Mouse (Mus musculus) cerebellum, adult 18-20 months (tissue): ENCODE data around the gene Galr2.
"Not testable (repeated sequence)": the region's sequence is repeated elsewhere in the genome, so short reads cannot be mapped to it uniquely, and the experiment has no call there.

ENCODE experiments used
- DNase-seq, 2 experiments: peaks; one replicate each; pipeline ENCODE4 v3.0.0; 2021

Gene Galr2

DNA sequence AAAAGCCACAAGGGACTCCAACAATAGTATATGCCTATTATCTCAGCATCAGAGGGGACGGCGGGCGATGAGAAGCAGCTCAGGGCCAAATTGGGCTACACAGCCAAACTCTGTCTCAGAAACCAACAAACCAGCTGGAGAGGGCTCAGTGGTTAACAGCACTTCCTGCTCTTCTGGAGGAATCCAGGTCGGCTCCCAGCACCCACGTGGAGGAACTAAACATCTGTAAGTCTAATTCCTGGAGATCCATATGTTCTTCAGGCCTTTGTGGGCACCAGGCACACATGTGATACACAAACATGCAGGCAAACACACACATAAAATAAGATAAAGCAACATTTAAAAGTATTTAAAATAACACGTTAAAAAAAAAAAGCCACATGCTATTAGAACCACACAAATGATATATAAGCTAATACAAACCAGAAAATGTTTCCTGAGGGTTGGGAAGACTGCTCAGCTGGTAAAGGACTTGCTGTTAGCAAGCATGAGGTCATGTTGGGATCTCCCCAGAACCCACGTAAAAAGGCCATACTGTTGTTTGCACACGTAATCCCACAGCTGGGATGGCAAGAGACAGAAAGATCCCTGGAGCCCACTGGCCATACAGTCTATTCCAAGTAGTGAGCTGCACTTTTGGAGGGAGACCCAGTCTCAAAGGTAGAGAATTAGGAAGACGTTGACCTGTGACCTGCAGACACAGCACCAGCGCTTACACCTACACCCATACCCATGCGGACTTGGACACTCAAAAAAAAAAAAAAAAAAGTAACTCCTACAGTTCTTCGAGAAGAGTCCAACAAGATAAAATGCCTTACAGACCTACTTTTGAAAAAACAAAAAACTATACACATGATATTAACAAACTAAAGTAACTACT, 7.9 kb upstream of the Galr2 start:
- no peak for DNase-seq

DNA sequence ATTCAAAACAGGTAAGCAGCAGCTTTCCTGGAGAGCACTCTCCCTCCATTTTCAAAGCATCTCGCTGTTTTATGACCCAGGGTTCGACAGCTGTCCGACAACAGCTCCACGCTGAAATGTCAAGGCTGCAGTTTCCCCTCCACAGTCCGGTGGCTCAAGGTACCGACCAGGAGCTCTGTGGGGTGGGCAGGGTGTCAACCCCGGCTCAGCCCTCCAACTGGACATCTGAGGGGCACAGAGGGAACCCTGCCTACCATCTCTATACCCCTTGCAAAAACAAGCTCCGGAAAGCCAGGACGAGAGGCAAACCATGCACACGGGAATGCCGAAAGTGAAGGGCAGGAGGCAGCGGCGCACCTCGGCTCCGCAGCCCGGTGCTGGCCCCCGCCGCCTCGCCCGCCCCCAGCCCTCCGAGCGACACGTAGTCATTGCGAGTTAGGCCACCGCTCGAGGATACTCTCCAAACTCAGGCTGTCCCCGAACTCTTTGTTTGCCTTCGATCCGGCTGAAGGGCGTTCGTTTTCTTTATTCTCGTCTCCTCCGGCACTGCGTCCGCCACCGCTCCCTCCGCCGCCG, 7.2 kb upstream of the Galr2 start:
- DNase-seq = no peak

DNA sequence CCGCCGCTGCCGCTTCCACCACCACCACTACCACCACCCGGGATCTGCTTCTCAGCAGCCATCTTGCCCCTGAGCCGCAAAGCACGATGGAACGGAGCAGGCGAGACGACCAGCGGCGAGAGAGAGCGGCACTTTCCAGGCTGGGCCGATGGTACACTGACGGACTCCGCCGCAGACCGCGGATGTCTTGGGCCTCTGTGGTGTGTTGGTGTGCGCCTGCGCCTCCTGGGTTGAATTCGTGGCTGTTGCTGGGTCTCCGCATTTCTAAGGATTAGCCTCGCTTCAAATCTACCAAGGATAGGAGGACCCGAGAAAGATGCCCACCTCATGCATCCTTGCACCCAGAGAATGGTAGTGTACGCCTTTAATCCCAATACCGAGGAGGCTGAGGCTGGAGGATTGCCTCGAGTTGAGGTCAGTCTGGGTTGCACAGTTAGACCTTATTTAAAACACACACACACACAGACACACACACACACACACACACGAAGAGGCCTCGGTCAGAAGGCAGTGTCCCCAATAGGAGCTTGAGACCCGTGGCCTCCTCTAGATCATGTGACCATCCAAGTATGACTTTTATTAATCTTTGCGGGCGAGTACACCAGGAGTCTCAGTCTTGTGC, 6.6 kb upstream of the Galr2 start, which contains the start of gene Srp68:
TSS of gene Srp68 (minus strand) at position 173 of the 622 bp plus-strand sequence.
- peak; percentile 96 to 97 for DNase-seq

DNA sequence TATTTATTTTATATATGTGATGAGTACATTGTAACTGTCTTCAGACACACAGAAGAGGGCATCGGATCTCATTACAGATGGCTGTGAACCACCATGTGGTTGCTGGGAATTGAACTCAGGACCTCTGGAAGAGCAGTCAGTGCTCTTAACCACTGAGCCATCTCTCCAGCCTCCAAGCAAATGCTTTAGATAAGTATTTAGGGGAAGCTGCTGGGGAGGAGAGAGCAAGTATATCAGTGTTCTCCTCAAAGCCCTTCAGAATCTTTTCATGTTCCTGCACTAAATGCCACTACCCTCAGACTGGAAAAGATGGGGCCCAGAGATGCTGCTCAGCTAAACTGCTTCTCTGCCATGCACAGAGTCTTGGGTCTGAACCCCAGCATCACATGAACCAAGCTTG, 3.6 kb upstream of the Galr2 start:
- DNase-seq = not testable (repeated sequence)

DNA sequence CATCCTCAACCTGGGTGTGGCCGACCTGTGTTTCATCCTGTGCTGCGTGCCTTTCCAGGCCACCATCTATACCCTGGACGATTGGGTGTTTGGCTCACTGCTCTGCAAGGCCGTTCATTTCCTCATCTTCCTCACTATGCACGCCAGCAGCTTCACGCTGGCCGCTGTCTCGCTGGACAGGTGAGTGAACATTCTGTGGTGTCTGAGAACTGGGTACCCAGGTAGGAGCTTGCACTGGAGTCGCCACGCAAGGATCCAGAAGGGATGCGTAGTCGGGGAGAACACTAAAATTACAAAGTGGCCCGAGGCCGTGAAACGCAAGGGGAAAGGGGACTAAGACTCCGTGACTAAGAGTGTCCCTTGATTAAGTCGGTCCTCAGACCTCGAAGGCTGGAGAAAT, 932 bp downstream of the Galr2 start:
- no peak for DNase-seq

DNA sequence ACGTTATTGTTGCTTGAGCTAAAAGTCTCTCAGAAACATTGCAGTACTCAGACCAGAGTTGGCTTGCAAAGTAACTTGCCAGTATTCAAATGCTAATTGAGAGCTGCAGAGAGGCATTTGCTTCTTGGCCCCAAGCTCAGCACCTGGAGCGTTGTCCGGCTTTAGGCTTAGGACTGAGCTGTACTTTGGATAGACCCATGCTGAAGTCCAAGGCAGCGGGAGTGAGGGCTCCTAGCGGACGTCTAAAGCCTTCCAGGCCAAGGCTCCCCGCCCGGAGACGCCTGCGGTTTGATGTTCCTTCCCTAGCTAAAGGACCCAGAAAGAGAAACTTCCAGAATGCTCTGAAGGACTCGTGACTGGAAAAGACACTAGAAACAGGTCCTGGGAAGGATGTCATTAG, 1.4 kb downstream of the Galr2 start:
- DNase-seq = no peak

DNA sequence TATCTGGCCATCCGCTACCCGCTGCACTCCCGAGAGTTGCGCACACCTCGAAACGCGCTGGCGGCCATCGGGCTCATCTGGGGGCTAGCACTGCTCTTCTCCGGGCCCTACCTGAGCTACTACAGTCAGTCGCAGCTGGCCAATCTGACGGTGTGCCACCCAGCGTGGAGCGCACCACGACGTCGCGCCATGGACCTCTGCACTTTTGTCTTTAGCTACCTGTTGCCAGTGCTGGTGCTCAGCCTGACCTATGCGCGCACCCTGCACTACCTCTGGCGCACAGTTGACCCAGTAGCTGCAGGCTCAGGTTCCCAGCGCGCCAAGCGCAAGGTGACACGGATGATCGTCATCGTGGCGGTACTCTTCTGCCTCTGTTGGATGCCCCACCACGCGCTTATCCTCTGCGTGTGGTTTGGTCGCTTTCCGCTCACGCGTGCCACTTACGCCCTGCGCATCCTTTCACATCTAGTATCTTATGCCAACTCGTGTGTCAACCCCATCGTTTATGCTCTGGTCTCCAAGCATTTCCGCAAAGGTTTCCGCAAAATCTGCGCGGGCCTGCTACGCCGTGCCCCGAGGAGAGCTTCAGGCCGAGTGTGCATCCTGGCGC, 2.3 kb downstream of the Galr2 start:
- DNase-seq = no peak

DNA sequence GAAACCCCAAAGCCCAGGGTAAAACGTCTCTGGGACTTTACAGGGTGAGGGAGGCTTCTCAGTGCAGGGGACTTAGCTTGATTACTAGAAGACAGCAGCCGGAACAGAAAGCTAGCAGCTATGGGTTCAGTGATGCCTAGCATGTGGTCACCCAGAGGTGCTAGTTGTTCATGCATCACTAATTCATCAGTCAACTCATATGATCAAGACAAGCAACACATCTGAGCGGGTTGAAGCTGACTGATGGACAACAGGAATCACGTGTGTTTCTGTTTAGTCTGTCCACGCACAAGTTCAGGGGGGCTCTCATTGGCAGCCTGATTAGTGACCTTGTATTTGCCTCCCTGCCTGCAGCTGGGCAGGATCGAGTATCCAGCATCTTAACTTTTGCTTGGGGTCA, 3.2 kb downstream of the Galr2 start:
- DNase-seq = no peak

DNA sequence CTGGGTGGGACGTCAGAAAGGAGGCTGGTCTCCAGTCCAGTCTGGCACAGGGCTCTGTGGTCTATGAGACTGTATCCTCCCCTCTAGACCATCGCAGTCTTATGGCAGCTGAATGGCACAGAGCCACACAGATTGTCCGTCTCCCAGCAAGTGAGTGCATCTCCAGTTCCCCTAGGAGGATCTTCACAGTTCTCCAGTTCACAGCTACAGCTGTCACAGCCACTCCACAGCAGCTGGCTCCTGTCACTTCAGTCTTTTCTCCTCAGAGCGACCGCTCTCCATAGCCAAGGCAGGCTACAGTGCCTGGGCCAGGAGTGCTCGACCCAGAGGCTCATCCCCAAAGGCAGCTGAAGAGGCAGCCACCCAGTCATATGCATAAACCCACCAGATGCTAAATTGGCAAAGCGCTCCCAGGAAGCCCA, 5.0 kb downstream of the Galr2 start:
- no peak for DNase-seq

DNA sequence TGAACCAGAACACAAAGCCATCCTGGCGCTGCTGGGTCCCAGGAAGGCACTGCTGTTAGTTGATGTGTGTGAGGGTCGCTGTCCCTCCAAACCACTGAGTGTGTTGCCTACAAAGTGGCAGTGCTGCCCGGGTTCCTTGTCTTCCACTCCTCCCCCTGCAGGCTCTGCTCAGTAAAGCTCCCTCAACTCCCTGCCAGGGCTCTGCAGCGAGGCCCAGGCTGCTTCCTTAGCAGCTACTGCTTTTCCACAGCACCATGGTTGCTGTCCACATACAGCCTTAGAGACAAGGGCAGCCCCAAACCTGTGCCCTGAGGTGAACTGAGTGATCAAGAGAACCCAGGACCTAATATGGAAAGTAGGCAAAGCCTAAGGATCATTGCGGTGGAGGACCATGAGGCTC, 6.6 kb downstream of the Galr2 start:
- DNase-seq = no peak

DNA sequence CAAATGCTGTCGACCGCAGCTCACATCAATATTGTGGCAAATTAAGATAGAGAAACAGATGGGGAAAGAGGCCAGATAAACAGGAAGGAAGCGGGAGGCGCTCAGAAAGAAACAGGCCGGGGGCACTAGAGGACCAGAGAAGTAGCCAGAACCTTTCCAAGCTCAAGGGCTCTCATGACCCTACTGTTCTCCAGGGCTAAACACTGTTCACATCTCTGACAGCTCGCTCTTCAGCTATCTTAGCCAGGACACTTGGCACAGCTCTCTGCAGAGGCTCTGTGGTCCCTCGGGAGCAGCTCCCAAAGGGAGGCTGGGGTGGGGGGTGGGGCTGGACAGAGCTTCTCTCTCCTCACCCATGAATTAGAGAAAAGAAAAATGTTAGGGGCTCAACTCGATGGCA, 9.8 kb downstream of the Galr2 start:
- DNase-seq = no peak

DNA sequence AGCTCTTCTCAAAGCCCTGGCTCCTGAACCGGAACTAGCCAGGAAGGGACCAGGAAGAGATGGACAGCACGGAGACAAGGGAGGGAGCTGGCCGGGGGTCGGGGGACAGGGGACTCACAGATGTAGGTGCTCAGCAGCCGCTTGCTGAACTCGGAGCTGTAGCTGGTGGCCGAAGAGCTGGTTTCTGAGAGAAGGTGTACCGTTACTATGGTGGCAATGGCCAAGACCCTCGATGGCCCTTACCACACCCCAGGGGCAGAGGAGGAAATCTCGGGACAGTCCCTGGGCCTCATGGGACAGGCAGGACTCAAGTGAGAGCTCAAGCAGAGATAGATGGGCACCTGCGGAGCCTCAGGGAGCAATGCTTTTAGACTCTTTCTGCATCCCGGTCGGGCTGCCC, 11.7 kb downstream of the Galr2 start:
- no peak for DNase-seq

DNA sequence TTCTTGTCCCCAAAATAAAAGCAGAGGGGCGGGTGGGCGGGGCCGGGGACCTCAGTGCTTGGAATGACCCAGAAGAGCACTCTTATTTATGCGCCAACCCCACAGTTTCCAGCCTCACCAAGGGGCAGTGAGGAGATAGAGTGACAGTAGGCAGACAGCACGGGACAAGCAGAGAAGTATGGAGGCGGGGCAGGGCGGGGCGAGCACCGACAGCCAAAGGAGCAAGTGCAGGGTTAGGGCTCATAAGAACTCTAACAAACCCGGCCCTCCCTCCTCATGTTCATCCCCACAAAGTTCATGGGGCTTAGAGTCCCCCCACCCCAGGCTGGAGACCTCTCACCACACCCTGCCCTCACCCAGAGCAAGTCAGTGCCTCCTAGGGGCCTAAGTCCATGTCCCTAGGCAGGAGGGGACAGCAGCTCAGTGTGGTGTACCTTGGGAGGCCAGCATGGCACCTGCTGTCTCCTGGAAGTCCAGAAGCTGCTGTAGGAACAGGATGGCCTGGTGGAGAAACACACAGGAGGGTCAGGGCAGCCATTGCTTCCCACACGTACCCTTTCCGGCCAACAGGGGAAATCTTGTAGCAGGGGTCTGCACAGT, 12.9 kb downstream of the Galr2 start:
- no peak for DNase-seq

DNA sequence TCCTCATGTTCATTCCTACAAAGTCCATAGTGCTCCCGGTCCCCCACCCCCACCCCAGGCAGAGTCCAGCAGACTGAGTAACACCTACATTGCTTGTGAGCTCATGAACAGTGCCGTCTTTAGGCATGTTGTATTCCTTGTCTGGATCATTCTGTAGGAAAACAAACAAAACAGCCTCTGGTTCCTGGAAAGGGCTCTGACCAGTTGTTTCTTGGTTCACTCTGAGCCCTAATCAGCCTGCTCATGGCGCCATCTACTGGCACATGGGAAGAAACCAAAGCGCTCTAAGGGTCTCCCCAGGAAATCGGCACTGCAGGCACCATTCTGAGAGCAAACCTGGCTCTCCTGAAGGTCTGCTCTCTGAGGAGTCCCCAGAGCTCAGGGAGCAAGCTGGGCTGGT, 13.6 kb downstream of the Galr2 start:
- peak; percentile 50 to 69 for DNase-seq

DNA sequence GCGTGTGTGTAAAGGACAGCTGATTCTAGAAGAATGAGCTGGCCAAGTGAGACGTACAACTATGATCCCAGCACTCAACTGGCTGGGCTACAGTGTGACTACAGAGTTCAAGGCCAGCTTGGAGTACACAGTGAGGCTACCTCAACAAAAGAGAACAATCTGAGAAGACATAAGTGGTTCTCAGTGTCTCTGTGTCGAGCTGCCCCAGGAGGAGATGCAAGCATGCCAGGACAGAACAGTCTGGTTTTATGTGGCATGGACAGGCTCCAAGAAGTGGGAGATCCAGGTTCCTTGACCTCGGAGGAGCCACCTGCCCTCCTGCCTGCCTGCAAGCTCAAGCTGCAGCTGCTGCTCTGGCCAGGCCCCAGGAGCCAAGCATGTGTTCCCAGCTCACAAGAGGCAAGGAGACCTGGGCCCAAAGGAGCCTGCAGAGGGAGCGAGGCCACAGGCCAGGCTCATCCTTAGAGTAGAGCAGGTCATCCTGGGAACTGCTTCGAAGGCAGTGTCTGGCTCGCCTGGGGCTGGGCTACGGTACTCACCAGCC, 15.5 kb downstream of the Galr2 start:
- DNase-seq = no peak

DNA sequence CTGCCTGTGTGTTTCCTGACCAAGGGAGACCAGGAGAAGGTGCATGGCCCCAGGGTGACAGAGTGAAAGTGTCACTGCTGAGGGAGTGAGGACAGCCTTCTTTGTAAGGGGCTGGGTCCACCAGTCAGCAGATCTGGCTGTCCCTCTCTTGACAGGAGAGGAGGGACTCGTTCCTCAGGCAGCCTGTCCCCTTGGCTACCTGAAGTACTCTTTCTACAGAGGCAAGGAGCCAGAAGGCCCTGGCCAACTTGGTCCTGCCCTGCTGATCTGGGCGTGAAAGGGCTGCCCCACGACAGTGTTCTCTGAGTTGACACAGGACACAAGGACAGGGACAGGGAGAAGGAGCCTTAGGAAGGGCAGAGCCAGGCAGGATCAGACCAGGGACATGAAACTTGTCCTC, 16.3 kb downstream of the Galr2 start:
- DNase-seq = no peak

DNA sequence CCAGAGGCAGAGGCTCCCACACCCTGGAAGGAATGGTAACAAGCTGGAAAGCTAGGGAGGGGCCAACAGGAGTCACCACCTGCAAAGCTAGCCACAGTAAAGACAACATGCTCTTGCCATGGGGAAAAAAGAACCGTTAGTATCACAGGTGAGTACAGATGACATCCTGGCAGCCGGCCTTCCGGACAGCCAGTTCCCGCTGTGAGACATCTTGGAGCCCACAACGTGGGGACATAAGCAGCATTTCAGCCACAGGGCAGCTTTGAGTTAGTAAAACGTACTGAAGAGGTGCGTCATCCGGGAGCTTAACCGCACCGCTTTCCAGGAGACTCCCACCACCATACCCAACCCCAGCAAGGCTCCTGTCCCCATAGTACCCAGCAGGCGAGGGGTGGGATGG, 17.5 kb downstream of the Galr2 start:
- DNase-seq = peak; percentile 74 to 77

DNA sequence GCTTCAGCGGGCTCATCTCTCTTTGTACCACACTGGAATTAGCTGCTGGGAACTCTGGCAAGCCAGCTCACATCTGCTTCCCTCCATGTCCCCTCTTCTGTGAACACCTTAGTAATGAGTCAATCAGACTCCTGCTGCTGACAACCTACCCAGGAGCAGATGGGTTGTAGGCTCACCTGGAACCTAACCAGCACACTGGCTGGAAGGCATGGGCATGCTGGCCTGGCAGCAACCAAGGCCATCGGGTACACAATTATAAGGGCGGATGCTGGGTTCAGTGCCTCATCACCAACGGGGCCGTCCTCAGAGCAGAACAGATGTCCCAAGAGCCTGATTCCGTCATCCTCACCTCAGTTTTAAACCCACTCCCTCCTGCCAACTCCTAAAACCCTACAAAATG, 17.9 kb downstream of the Galr2 start:
- DNase-seq = peak; percentile 75 to 82

DNA sequence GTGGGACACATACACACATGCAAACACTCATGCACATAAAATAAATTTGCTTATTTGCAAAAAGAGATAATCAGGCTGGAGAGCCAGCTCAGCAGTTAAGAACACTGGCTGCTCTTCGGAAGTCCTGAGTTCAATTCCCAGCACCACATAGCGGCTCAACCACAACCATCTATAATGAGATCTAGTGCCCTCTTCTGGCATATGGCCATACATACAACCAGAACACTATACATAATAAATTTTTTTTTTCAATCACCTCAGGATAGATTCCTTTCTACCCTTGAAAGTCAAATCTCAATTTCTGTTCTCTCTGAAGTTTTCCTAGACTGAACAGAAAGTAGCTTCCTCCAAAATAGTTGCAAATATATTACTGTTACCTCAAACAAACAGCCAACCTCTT, 24.7 kb downstream of the Galr2 start:
- no peak for DNase-seq

DNA sequence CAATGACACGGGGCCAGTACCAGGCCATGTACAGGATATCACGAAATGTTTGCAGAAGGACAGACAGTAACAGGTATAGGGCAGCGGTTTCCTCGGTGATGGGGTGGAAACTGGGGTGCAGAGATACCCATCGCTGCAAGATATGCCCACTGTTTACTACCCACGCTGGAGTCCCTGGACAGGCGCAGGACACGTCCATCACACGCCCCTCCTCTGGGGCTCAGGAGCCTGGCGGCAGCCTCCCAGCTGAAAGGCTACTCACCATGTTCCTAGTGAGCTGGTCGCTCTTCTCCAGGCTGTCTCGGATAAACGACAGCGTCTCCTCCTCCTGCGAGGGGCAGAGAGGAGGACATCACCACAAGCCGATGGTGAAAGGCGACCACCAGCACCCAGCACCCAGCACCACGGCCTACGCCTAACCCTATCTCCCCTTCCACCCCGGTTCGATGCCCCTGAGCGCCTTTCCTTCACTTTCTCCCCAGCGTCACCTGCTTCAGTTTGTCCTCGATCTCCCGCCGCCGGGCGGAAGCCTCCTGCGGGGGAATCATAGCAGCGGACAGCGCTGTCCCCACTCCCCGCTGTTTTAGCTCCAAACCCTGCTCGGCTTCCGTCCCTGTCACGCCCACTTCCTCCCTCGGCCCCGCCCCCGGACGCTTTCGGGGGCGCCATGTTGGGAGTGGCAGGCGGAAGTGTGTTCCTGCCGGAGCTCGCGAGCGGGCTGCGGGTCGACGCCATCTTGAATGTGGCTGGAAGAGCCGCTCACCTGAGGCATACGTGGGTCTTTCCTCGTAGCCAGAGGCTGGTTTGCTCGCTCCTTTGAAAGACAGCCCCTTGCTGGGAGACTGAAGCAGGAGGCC, 25.6 kb downstream of the Galr2 start:
- peak; percentile 91 for DNase-seq

DNA sequence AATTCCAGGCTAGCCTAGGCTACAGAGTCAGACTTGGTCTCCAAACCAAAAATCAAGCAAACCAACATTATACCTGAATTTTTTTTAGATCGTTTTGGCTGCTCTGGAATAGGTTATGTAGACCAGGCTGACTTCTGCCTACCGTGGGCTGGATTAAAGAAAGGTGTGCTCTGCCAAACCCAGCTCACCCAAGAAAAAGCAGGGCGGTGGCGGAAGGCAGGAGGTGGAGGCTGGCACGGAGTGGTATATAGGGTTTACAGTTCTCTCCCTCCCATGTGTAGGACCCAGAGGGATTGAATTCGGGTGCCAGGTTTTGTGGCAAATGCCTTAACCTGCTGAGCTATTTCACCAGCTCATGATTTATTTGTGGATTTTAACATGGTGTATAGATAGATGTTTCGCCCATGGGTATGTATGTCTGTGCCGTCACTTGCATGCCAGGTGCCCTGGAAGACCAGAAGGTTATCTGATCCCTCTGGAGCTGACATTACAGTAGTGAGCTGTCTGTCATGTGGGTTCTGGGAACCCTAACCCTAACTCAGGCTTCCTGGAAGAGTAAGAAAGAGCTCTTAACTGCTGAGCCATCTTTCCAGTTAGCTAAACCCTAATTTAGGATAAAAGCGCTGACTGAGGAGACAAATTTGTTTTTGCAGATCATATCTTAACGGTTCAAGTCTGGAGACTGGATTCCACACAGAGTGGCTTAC, 26.4 kb downstream of the Galr2 start, which contains the start of gene Exoc7:
TSS of gene Exoc7 (minus strand) at position 215 of the 707 bp plus-strand sequence.
- DNase-seq = no peak
